Mouse (Mus musculus) limb, embryonic 13.5 days (tissue): Measurements from ENCODE around the gene Acad9. TPM values are rescaled to one million over a fixed set of nuclear protein-coding genes. Genes with fewer than 3 reads are reported as not detected.
A peak's percentile ranks its signal among the peaks of the same experiment; 100 is the strongest.

ENCODE experiments used
- ATAC-seq: fragments of 200-750 bp; cut with Nextera tagmentation; 2 replicates; pipeline ENCODE4 v1.8.0; 2017; ENCODE audit warnings: low read depth, moderate number of reproducible peaks, moderate TSS enrichment; ENCODE audit not compliant: low FRiP score
- H3K27ac ChIP-seq: fragments of 300-500 bp; sonication (generic); 2 replicates; pipeline ENCODE4 v1.5.1; 2015; ENCODE audit warnings: inconsistent platforms, mild to moderate bottlenecking, moderate library complexity
- H3K27me3 ChIP-seq: fragments of 300-500 bp; sonication (generic); 2 replicates; pipeline ENCODE4 v1.6.1; 2015; ENCODE audit warnings: mild to moderate bottlenecking, inconsistent platforms
- H3K36me3 ChIP-seq: fragments of 300-500 bp; sonication (generic); 2 replicates; pipeline ENCODE4 v1.6.1; 2015; ENCODE audit warnings: inconsistent platforms, mild to moderate bottlenecking, moderate library complexity
- H3K4me1 ChIP-seq: fragments of 300-500 bp; sonication (generic); 2 replicates; pipeline ENCODE4 v1.6.1; 2015; ENCODE audit warnings: inconsistent platforms
- H3K4me2 ChIP-seq: fragments of 300-500 bp; sonication (generic); replicated peaks from 2 replicates; pipeline ENCODE4 v1.6.1; 2015; ENCODE audit warnings: inconsistent platforms, mild to moderate bottlenecking, moderate library complexity
- H3K4me3 ChIP-seq: fragments of 300-500 bp; sonication (generic); 2 replicates; pipeline ENCODE4 v1.5.1; 2015; ENCODE audit warnings: moderate library complexity, mild to moderate bottlenecking, inconsistent platforms
- H3K9ac ChIP-seq: fragments of 300-500 bp; sonication (generic); 2 replicates; pipeline ENCODE4 v1.6.1; 2015; ENCODE audit warnings: mild to moderate bottlenecking, inconsistent platforms
- H3K9me3 ChIP-seq: fragments of 300-500 bp; sonication (generic); 2 replicates; pipeline ENCODE4 v1.6.1; 2016; ENCODE audit warnings: inconsistent platforms
- WGBS: fragments of 180-500 bp; shearing (Covaris S2); methylation state at CpG from one replicate; pipeline ENCODE4 v1.1.7; 2015; 5-methylcytosine and 5-hydroxymethylcytosine counted together
- polyA plus RNA-seq: library from polyadenylated mRNA; unstranded; fragments of >200 nt; fragmentation: Nextera tagmentation; extraction: Ambion mirVana; gene quantifications from 2 replicates; pipeline ENCODE4 v1.2.1, GENCODE M21; 2015

Gene Acad9
- 95.3 and 96.2 TPM in 2 replicates for polyA plus RNA-seq

DNA sequence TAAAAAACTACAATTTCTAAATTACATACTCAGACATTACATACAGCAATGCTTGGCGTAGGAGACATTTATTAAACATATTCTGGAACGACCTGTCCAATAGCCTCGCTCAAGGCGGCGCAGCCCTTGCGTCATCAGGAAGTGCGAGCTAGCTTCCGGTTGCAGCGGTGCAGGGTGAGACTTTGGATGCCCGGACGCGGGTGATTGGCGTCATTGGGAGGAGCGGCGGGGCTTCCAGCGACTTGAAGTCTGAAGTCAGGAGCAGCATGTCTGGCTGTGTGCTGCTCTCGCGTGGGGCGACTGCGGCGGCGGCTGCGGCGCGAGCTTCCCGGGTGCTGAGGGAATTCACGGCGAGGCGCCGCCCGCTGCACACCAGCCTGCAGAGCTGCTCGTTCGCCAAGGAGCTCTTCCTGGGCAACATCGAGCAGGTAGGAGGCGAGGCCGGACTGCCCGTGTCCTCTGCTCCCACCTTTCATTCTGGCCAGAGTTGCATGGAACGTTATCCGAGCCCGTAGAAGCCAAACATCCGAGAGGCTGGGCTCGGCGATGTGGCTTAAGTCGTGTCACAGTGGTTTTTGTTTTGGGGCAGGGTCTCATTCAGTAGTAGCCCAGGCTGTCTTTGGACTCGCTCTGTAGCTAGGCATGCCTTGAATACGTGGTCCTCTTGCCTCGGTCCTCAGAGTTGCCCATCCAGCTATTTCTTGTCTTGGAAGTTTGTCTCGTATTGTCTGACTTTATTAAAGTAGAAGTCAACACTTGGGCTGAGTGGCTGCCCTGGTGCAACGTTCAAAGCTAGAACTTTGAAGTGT is at the start of gene Acad9:
Acad9 (plus strand) TSS at position 137 of the 809 bp plus-strand sequence.
- Histone ChIP-seq H3K4me2 (peak within 1 kb of the TSS; percentile 84), H3K4me1 (peaks cover 20% of the 10 kb centered on the region), H3K27ac (peak within 1 kb of the TSS; percentile 65), H3K4me3 (peak within 1 kb of the TSS; percentile 92), H3K9ac (peak within 1 kb of the TSS; percentile 89), H3K9me3 (no peaks in the 10 kb centered on the region; the same call in 1 of the 2 replicates), H3K36me3 (peaks cover 16% of the 10 kb centered on the region), H3K27me3 (peaks cover 17% of the 10 kb centered on the region)
- ATAC-seq, result peak; percentile 99
- under 1% methylated on average over 44 of the region's 49 CpGs for WGBS

DNA sequence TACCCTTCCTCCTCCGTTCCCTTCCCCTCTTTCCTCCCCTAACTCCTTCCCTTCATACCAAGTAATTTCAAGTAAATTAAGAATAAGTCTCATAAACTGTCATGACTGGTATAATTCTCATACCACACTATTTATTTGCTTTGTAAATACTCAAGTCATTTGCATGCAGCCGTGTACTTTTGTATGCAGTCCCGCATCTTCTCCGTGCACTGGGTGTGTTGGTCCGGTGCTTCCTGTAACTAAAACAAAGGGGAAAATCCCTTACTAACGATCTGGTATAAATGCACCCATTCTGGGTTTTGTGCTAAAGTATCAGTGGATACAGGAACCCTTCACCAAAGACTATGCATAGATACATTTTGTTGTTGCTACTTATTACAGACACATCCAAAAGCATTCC is 40.0 kb upstream of the Acad9 start:
- Histone ChIP-seq H3K4me1 (no peaks in the 10 kb centered on the region), H3K27ac (no peak overlapping the region), H3K27me3 (no peaks in the 10 kb centered on the region), H3K4me2 (no peak overlapping the region), H3K9ac (no peak overlapping the region), H3K9me3 (no peaks in the 10 kb centered on the region), H3K36me3 (no peaks in the 10 kb centered on the region), H3K4me3 (no peak overlapping the region)
- no peak for ATAC-seq
- WGBS, result 79% methylated on average over 6 of the region's 6 CpGs

DNA sequence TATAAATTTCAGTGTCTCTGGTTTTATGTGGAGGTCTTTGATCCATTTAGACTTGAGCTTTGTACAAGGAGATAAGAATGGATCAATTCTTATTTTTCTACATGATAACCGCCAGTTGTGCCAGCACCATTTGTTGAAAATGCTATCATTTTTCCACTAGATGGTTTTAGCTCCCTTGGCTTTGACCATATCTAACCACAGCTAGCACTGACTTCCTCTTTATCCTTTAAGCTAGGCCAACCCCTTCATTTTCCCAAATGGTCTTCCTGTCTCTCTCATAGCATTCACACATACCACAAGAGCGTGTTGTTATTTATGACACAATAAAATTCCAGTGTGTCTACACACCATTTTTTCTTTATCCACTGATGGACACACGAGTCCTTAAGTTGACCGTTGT is 35.8 kb upstream of the Acad9 start:
- no peak overlapping the region for H3K9ac ChIP-seq
- no peaks in the 10 kb centered on the region for H3K4me1 ChIP-seq
- no peaks in the 10 kb centered on the region for H3K36me3 ChIP-seq
- WGBS, result 85% methylated on average over 4 of the region's 4 CpGs
- no peak overlapping the region for H3K4me2 ChIP-seq
- ATAC-seq, result no peak
- no peak overlapping the region for H3K4me3 ChIP-seq
- no peaks in the 10 kb centered on the region for H3K27me3 ChIP-seq
- no peak overlapping the region for H3K27ac ChIP-seq
- no peaks in the 10 kb centered on the region for H3K9me3 ChIP-seq

DNA sequence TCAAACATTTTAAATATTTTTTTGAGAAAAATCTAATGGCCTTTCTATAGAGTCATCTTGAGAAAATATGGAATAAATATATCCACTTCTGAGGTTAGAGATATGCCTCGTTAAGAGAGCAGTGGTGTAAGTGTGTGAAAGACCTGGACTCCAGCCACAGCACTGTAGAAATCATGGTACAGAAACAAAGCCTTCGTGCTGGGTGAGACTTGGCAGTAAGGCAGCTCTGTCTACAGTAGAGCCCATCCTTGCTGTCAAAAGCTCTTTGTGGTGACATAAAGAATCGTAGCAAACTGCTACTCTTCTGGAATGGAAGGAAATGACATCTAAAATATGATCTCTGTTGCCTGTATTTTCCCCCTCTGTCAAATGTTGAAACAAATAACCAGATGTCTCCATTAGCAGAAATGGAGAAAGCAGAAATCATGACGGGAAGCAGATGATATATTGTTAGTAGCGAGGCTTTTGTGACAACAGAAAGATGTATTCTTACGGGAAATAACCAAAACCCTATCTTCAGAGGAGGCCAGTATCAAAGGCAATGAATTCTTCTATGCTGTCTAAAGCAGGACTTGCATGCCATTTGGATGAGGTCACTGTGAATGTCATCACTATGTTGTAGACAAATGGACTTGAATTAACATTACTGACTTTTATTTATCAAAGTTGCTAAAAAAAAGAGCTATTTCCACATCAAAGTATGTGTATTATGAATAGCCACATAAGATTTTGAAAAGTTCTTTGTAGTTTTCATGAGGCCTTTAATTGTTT is 33.9 kb upstream of the Acad9 start:
- no peak overlapping the region for H3K4me3 ChIP-seq
- no peak for ATAC-seq
- no peaks in the 10 kb centered on the region for H3K36me3 ChIP-seq
- WGBS, result 69% methylated on average over 6 of the region's 6 CpGs
- no peaks in the 10 kb centered on the region for H3K9me3 ChIP-seq
- no peak overlapping the region for H3K9ac ChIP-seq
- H3K4me2 ChIP-seq, result no peak overlapping the region
- no peak overlapping the region for H3K27ac ChIP-seq
- H3K27me3 ChIP-seq, result no peaks in the 10 kb centered on the region
- no peaks in the 10 kb centered on the region for H3K4me1 ChIP-seq

DNA sequence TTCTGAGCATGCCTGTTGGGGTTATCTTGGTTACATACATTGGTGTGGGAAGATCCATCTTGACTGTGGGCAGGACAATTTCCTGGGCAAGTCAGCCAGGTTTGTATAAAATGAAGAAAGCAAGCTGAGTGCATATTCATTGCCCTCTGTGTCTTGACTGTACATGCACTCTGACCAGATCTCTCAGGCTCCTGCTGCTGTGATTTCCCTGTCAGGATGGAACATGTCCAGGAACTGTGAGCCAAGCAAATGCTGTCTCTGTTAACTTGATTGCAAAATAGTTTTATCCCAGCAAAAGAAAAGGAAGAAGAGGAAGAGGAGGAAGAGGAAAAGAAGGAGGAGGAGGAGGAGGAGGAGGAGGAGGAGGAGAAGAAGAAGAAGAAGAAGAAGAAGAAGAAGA is 21.3 kb upstream of the Acad9 start:
- Histone ChIP-seq H3K4me2 (no peak overlapping the region), H3K27me3 (no peaks in the 10 kb centered on the region), H3K27ac (no peak overlapping the region), H3K9me3 (no peaks in the 10 kb centered on the region), H3K4me1 (no peaks in the 10 kb centered on the region), H3K9ac (no peak overlapping the region), H3K36me3 (no peaks in the 10 kb centered on the region), H3K4me3 (no peak overlapping the region)
- ATAC-seq, result no peak

DNA sequence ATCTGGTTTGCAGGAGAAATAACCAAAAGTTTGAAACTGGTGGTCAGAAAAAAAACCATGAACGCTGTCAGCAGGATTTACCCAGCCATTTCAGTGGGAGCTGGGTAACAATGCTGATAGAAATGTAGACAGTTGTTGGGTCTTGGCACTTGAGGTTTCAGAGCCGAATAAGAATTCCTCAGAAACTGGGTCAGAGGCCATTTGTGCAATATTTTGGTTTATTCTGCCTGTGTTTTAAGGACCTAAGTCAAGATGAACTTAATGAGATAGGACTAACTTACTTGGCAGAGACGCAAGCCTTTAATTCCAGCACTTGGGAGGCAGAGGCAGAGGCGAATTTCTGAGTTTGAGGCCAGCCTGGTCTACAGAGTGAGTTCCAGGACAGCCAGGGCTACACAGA is 20.7 kb upstream of the Acad9 start:
- H3K4me2 ChIP-seq, result no peak overlapping the region
- no peak overlapping the region for H3K4me3 ChIP-seq
- H3K27ac ChIP-seq, result no peak overlapping the region
- ATAC-seq, result no peak
- 83% methylated on average over 4 of the region's 4 CpGs for WGBS
- H3K9me3 ChIP-seq, result no peaks in the 10 kb centered on the region
- H3K9ac ChIP-seq, result no peak overlapping the region
- no peaks in the 10 kb centered on the region for H3K4me1 ChIP-seq
- H3K27me3 ChIP-seq, result no peaks in the 10 kb centered on the region
- no peaks in the 10 kb centered on the region for H3K36me3 ChIP-seq

DNA sequence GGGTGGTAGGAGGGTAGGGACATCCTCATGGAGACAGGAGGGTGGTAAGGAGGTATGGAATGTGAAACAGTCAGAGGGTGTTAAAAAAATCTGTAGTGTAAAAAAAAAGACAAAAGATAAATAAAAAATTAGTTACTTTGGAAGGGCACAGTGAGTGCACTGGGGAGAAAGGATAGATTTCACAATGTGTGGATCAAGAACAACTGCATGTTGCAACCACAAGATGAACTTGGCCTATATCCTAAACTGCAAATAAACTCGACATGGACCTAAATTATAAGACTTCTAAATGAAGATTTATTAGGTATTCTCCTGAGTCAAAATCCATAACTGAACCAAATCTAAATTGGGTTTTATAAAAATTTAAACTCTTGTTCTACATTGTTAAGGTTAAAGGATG is 16.7 kb upstream of the Acad9 start:
- no peak overlapping the region for H3K4me3 ChIP-seq
- no peak overlapping the region for H3K4me2 ChIP-seq
- no peaks in the 10 kb centered on the region for H3K36me3 ChIP-seq
- H3K27me3 ChIP-seq, result no peaks in the 10 kb centered on the region
- WGBS, result 65% methylated on average over 1 of the region's 1 CpGs
- no peaks in the 10 kb centered on the region for H3K9me3 ChIP-seq
- no peak overlapping the region for H3K9ac ChIP-seq
- no peaks in the 10 kb centered on the region for H3K4me1 ChIP-seq
- no peak overlapping the region for H3K27ac ChIP-seq
- ATAC-seq, result no peak

DNA sequence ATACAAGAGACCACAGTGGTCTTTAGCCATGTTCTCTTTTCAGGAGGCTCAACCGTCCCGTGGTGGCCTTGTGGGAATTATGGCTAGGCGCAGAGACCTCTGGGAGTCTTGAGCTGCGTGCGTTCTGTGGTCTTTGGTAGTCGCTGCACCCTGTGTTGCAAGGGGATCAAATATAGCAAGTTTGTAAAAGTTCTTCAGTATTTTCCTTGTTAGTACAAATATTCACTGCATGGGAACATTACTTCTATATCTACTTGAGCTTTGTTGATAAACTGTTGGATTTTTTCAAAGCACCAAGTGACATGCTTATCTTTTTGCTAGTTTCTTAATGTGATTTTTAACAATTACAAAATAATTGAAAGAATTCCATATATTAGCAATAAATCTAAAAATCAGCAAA is 12.3 kb upstream of the Acad9 start, which contains the start of gene Ccdc144b:
Ccdc144b (minus strand) TSS at position 101 of the 400 bp plus-strand sequence.
- Histone ChIP-seq H3K4me2 (no peak within 1 kb of the TSS), H3K27me3 (no peaks in the 10 kb centered on the region), H3K4me3 (no peak within 1 kb of the TSS), H3K9ac (no peak within 1 kb of the TSS), H3K36me3 (no peaks in the 10 kb centered on the region), H3K27ac (no peak within 1 kb of the TSS), H3K9me3 (no peaks in the 10 kb centered on the region), H3K4me1 (no peaks in the 10 kb centered on the region)
- no peak for ATAC-seq
- 89% methylated on average over 6 of the region's 6 CpGs for WGBS

DNA sequence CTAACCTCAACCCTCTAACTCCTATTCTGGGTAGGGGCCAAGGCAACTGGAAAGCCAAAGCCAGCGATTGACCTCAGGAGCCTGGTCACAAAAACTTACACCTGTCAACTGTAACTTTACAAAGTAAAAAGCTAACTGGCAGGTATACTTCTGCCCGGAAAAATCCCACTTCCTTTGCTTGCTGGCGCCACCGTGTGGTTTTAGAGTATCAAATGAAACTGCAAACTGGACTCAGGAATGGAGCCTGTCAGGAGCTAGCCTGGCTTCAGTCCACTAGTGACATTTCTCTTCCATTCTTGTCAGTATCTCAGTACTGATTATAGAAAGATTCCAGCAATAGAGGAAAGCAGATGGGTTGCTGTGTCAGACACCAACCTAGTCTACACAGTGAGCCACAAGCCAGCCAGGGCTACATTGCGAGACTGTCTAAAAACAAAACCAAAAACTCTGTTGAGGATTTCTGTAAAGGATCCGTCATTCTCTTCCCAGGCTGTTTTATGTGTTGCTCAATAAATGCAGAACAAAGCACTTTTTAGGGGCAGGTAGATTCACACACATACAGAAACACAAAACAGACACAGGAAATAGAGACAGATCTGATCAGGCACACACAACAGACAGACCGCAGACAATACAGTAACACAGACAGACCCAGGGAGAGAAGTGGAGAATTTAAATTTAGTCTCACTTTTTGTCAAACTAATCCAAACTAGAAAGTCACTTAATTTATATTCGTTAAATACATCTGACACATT is 5.5 kb upstream of the Acad9 start:
- H3K27me3 ChIP-seq, result peaks cover 17% of the 10 kb centered on the region
- H3K9me3 ChIP-seq, result no peaks in the 10 kb centered on the region; the same call in 1 of the 2 replicates
- 0 out of 2 replicates have a peak, but pooled peaks cover 2% of the 10 kb centered on the region for H3K4me1 ChIP-seq
- WGBS, result 33% methylated on average over 8 of the region's 8 CpGs
- H3K27ac ChIP-seq, result no peak overlapping the region
- H3K4me3 ChIP-seq, result no peak overlapping the region
- no peak overlapping the region for H3K9ac ChIP-seq
- 0 out of 2 replicates have a peak, but pooled peaks have one; percentile 5 for ATAC-seq
- no peaks in the 10 kb centered on the region for H3K36me3 ChIP-seq
- no peak overlapping the region for H3K4me2 ChIP-seq

DNA sequence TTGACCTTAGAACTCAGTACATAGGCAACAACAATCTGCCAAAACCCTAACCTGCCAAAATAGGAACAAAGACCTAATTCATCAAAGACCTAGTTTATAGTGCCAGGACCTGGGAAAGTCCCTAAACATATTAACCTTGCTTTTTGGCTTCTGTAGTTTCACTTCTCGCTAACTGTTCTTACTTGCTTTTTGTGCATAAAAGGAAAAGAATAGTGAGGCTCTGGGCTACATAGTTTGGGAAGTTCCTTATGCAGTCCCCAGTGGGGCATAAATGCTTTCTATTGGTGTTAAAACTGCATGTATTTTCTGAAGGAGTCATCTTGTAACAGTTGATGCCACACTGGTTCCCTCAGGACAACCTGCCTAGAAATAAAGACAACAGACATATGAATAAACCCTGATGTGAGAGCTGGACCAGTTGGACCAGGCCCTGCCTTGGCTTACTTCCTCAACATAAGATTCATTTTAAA is 1.2 kb upstream of the Acad9 start:
- 83% methylated on average over 1 of the region's 1 CpGs for WGBS
- H3K4me1 ChIP-seq, result peaks cover 20% of the 10 kb centered on the region
- no peak for ATAC-seq
- no peak overlapping the region for H3K4me3 ChIP-seq
- peaks cover 17% of the 10 kb centered on the region for H3K27me3 ChIP-seq
- H3K9ac ChIP-seq, result no peak overlapping the region
- no peak overlapping the region for H3K4me2 ChIP-seq
- no peaks in the 10 kb centered on the region; the same call in 1 of the 2 replicates for H3K9me3 ChIP-seq
- H3K27ac ChIP-seq, result no peak overlapping the region
- 0 out of 2 replicates have a peak, but pooled peaks cover 4% of the 10 kb centered on the region for H3K36me3 ChIP-seq

DNA sequence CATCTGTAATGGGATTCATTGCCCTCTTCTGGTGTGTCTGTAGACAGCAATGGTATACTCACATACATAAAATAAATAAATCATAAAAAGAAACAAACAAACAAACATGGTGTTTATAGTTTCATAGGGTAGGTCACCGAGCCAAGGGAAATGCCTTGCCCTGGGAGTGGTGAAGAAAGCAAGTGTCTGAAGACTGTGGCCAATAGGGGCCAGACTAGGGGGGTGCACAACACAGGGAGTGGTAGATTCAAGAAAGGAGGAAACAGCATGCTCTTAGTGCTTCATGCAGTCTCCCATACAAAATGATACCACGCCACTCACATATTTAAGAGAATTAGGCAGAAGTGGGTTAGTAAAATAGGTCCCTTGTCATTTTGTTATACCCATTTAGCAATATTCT is 613 bp upstream of the Acad9 start:
- Histone ChIP-seq H3K9ac (no peak overlapping the region), H3K4me2 (peak overlapping the region; percentile 84), H3K4me3 (peak overlapping the region; percentile 92), H3K27me3 (peaks cover 17% of the 10 kb centered on the region), H3K4me1 (peaks cover 20% of the 10 kb centered on the region), H3K27ac (no peak overlapping the region), H3K9me3 (no peaks in the 10 kb centered on the region; the same call in 1 of the 2 replicates), H3K36me3 (peaks cover 7% of the 10 kb centered on the region)
- 94% methylated on average over 2 of the region's 2 CpGs for WGBS
- ATAC-seq, result no peak
